Mouse (Mus musculus) lung, embryonic 16.5 days (tissue): ENCODE measurements around the gene Ttyh1. TPM values are rescaled to one million over a fixed set of nuclear protein-coding genes. Genes with fewer than 3 reads are reported as not detected.

Source experiments
- ATAC-seq: fragments of 200-750 bp; cut with Nextera tagmentation; 2 replicates; pipeline ENCODE4 v1.8.0; 2017; ENCODE audit warnings: low read depth, mild to moderate bottlenecking, moderate library complexity
- H3K27ac ChIP-seq: fragments of 300-500 bp; sonication (generic); 2 replicates; pipeline ENCODE4 v1.5.1; 2014; ENCODE audit warnings: mild to moderate bottlenecking, control low read depth, low read length
- H3K27me3 ChIP-seq: fragments of 300-500 bp; sonication (generic); 2 replicates; pipeline ENCODE4 v1.6.1; 2014; ENCODE audit warnings: low read depth, low read length, mixed read lengths; ENCODE audit not compliant: control insufficient read depth, insufficient read depth
- H3K36me3 ChIP-seq: fragments of 300-500 bp; sonication (generic); 2 replicates; pipeline ENCODE4 v1.6.1; 2014; ENCODE audit warnings: low read length; ENCODE audit not compliant: control insufficient read depth, insufficient read depth
- H3K4me1 ChIP-seq: fragments of 300-500 bp; sonication (generic); replicated peaks from 2 replicates; pipeline ENCODE4 v1.6.1; 2014; ENCODE audit warnings: low read length, mixed read lengths; ENCODE audit not compliant: control insufficient read depth, insufficient read depth
- H3K4me2 ChIP-seq: fragments of 300-500 bp; sonication (generic); 2 replicates; pipeline ENCODE4 v1.6.1; 2014; ENCODE audit warnings: low read depth, low read length, control low read depth
- H3K4me3 ChIP-seq: fragments of 300-500 bp; sonication (generic); 2 replicates; pipeline ENCODE4 v1.5.1; 2014; ENCODE audit warnings: mild to moderate bottlenecking, low read length, control low read depth
- H3K9ac ChIP-seq: fragments of 300-500 bp; sonication (generic); 2 replicates; pipeline ENCODE4 v1.6.1; 2014; ENCODE audit warnings: low read length, control low read depth
- H3K9me3 ChIP-seq: fragments of 300-500 bp; sonication (generic); 2 replicates; pipeline ENCODE4 v1.6.1; 2016; ENCODE audit warnings: low read length; ENCODE audit not compliant: control insufficient read depth
- WGBS: fragments of 180-500 bp; shearing (Covaris S2); extraction: QIAGEN DNeasy Blood & Tissue Kit; methylation state at CpG from one replicate; pipeline ENCODE4 v1.1.7; 2014; 5-methylcytosine and 5-hydroxymethylcytosine counted together
- polyA plus RNA-seq: library from polyadenylated mRNA; unstranded; fragments of >200 nt; fragmentation: Nextera tagmentation; extraction: Ambion mirVana; gene quantifications from 2 replicates; pipeline ENCODE4 v1.2.1, GENCODE M21; 2015

Ttyh1 gene
- polyA plus RNA-seq, 1 experiment from 2014 or later: 2.1 TPM

GRCm38 (mm10) chr7:4087238-4087895, 31.8 kb upstream of the Ttyh1 start:
- no peak for ATAC-seq
- no peak overlapping the region for H3K4me2 ChIP-seq
- no peaks in the 10 kb centered on the region for H3K4me1 ChIP-seq
- H3K27ac ChIP-seq: no peak overlapping the region
- no peak overlapping the region for H3K4me3 ChIP-seq
- no peaks in the 10 kb centered on the region for H3K27me3 ChIP-seq
- WGBS: 63% methylated on average over 4 of the region's 4 CpGs
- H3K9me3 ChIP-seq: no peaks in the 10 kb centered on the region
- no peaks in the 10 kb centered on the region for H3K36me3 ChIP-seq
- H3K9ac ChIP-seq: no peak overlapping the region

DNA sequence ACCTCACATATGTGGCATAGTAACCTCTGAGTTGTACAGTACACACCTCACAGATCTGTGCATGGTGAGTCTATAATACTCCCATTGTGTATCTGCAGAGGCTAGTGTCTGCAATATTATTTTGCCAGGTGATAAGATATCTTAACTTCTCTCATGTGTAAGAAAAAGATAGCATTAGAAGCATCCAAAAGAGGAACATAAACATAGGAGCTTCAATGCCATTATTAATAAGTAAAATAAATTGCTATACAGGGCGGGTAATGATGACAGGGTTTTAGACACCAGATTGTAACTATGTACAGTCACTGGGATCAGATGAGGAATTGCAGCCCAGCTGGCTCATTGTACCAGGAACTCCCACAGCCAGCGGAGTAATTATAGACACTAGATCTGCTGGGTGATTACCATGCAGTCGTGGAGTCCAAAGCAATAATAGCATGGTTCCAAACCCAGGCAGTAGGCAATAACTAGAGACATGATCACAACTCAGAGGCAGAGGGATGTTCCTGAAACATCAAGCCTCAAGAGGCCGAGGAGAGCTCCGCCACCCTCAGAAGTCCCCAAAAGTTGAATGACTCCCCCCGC, 31.2 kb upstream of the Ttyh1 start:
- H3K9me3 ChIP-seq: no peaks in the 10 kb centered on the region
- H3K9ac ChIP-seq: no peak overlapping the region
- H3K4me2 ChIP-seq: no peak overlapping the region
- no peak for ATAC-seq
- H3K4me3 ChIP-seq: no peak overlapping the region
- H3K4me1 ChIP-seq: no peaks in the 10 kb centered on the region
- no peak overlapping the region for H3K27ac ChIP-seq
- H3K36me3 ChIP-seq: no peaks in the 10 kb centered on the region
- 70% methylated on average over 6 of the region's 6 CpGs for whole genome bisulfite sequencing
- no peaks in the 10 kb centered on the region for H3K27me3 ChIP-seq

DNA sequence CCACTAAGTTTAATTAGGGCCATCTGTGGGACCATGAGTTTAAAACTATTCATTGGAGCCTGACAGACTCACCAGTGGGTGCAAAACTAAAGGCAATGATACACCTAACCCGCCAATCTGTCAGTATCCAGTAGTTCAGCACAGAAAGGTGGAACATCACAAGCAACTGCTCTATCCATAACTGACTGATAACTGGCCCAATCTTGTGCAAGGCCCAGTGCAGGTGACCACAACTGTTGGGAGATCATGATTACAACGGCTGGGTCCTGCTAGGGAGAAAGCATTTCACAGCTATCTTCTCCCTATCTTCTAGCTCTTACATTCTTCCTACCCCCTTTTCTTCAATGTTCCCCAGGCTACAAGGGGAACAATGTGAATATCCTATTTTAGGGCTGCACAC, 30.5 kb upstream of the Ttyh1 start:
- Histone ChIP-seq H3K36me3 (no peaks in the 10 kb centered on the region), H3K4me1 (no peaks in the 10 kb centered on the region), H3K4me3 (no peak overlapping the region), H3K9me3 (no peaks in the 10 kb centered on the region), H3K27me3 (no peaks in the 10 kb centered on the region), H3K27ac (no peak overlapping the region), H3K9ac (no peak overlapping the region), H3K4me2 (no peak overlapping the region)
- no peak for ATAC-seq
- WGBS: 61% methylated on average over 2 of the region's 2 CpGs

DNA sequence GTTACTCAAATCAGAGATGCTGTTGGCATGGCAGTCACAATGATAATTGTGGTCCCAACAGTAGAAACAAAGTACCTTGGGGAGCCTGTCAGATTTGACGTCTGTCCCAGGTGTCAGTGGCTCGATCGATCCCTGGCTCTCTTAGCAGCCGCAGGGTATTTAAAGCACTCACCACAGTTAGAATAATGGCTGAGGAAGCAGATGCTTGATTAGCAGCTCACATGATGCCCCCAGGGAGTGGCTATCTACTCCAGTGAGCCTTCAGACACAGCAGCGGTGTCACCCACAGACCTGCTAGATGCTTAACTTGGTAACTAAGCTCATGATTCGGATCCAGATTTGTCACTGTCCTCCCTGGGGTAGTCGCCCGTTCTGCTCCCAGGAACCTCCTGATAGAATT, 28.0 kb upstream of the Ttyh1 start:
- ATAC-seq: no peak
- Histone ChIP-seq H3K4me1 (no peaks in the 10 kb centered on the region), H3K36me3 (no peaks in the 10 kb centered on the region), H3K4me2 (no peak overlapping the region), H3K9me3 (no peaks in the 10 kb centered on the region), H3K4me3 (no peak overlapping the region), H3K27ac (no peak overlapping the region), H3K27me3 (no peaks in the 10 kb centered on the region), H3K9ac (no peak overlapping the region)
- WGBS: 47% methylated on average over 8 of the region's 8 CpGs

GRCm38 (mm10) chr7:4098301-4098700, 20.9 kb upstream of the Ttyh1 start:
- Histone ChIP-seq H3K9me3 (no peaks in the 10 kb centered on the region), H3K9ac (no peak overlapping the region), H3K4me1 (no peaks in the 10 kb centered on the region), H3K27me3 (no peaks in the 10 kb centered on the region), H3K4me2 (no peak overlapping the region), H3K4me3 (no peak overlapping the region), H3K27ac (no peak overlapping the region), H3K36me3 (no peaks in the 10 kb centered on the region)
- ATAC-seq: no peak
- 72% methylated on average over 2 of the region's 2 CpGs for WGBS

DNA sequence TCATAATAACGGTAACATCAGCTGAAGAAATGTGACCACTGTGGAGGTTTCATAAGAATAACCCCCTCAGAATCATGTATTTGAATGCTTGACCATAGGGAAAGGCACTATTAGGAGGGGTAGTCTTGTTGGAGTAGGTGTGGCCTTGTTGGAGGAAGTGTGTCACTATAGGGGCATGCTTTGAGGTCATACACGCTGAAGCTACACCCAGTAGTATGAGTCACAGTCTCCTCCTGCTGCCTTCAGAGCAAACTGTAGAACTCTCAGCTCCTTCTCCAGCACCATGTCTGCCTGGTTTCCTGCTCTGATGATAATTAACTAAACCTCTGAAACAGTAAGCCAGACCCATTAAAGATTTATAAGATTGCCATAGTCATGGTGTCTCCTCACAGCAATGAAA, 20.4 kb upstream of the Ttyh1 start:
- 64% methylated on average over 2 of the region's 2 CpGs for WGBS
- H3K27me3 ChIP-seq: no peaks in the 10 kb centered on the region

DNA sequence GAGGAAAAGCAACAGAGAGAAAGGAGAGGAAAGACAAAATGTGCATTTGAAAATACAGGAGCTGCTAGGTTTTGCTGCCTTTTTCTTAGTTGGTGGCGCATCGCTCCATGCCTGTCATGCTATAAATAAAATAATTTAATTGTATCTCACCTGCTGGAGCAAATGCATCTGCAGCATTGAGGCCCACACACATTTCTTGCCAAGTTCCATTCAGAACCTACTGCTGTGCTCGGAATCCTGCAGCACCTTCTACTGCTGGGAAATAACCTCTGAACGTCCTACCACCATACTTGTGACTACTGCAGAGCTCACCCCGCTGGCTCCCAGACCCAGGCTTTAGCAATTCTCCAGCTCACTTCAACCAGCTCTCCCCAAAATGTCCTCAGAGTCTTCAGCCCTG, 18.1 kb upstream of the Ttyh1 start:
- no peak for ATAC-seq
- H3K4me2 ChIP-seq: no peak overlapping the region
- no peaks in the 10 kb centered on the region for H3K36me3 ChIP-seq
- no peak overlapping the region for H3K9ac ChIP-seq
- H3K4me1 ChIP-seq: no peaks in the 10 kb centered on the region
- H3K9me3 ChIP-seq: no peaks in the 10 kb centered on the region
- WGBS: 79% methylated on average over 5 of the region's 5 CpGs
- H3K27me3 ChIP-seq: no peaks in the 10 kb centered on the region
- no peak overlapping the region for H3K27ac ChIP-seq
- no peak overlapping the region for H3K4me3 ChIP-seq

More for the DNA sequence above, 20.4 kb upstream of the Ttyh1 start:
- ATAC-seq: no peak
- no peak overlapping the region for H3K4me3 ChIP-seq
- H3K4me1 ChIP-seq: no peaks in the 10 kb centered on the region
- no peaks in the 10 kb centered on the region for H3K36me3 ChIP-seq
- H3K4me2 ChIP-seq: no peak overlapping the region
- no peak overlapping the region for H3K9ac ChIP-seq
- H3K27ac ChIP-seq: no peak overlapping the region
- no peaks in the 10 kb centered on the region for H3K9me3 ChIP-seq

GRCm38 (mm10) chr7:4103411-4103810, 15.8 kb upstream of the Ttyh1 start:
- H3K4me3 ChIP-seq: no peak overlapping the region
- H3K9me3 ChIP-seq: no peaks in the 10 kb centered on the region
- H3K9ac ChIP-seq: no peak overlapping the region
- no peaks in the 10 kb centered on the region for H3K36me3 ChIP-seq
- no peak overlapping the region for H3K4me2 ChIP-seq
- H3K27me3 ChIP-seq: no peaks in the 10 kb centered on the region
- WGBS: 17% methylated on average over 4 of the region's 4 CpGs
- no peak for ATAC-seq
- H3K4me1 ChIP-seq: no peaks in the 10 kb centered on the region
- H3K27ac ChIP-seq: no peak overlapping the region

DNA sequence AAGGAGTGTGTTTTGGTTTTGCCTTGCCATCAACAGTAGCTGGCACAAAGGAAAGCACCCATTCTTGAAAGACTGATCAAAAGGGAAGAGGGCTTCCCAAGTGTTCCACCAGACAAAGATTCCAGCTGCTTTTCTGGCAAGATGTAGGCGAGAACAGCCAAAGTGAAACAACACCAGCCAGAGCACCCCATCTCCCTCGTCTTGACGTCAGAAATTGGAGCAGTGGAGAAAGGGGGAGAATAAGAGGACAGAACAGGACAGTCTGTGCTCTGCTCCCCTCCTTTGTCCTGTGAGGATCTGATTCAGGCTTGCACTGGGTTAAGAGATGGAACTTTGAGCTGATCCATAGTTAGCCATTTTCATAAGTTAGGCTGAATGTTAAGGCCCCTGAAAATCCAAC, 7.4 kb upstream of the Ttyh1 start:
- Histone ChIP-seq H3K4me2 (no peak overlapping the region), H3K9me3 (no peaks in the 10 kb centered on the region), H3K36me3 (no peaks in the 10 kb centered on the region), H3K27me3 (no peaks in the 10 kb centered on the region), H3K4me3 (no peak overlapping the region), H3K9ac (no peak overlapping the region), H3K27ac (no peak overlapping the region), H3K4me1 (no peaks in the 10 kb centered on the region)
- 43% methylated on average over 3 of the region's 3 CpGs for WGBS
- no peak for ATAC-seq
